Mouse (Mus musculus) MEL (cell line): ENCODE results near the gene Abtb1. TPM values are rescaled to one million over a fixed set of nuclear protein-coding genes. Genes with fewer than 3 reads are reported as not detected.

Source experiments
- DNase-seq: peaks from one replicate; pipeline ENCODE4 v3.0.0; 2011; ENCODE audit warnings: low read depth, low spot score
- H3K27ac ChIP-seq: 2 replicates; pipeline ENCODE4 v1.5.1; 2012; ENCODE audit warnings: low read depth, mild to moderate bottlenecking, control low read depth, low read length, moderate library complexity; ENCODE audit not compliant: control insufficient read depth
- H3K27me3 ChIP-seq, 2 experiments: fragments of 150-350 bp in 1 of 2; sonication (generic) in 1 of 2; 2 replicates each; pipeline ENCODE4 v1.6.1; 2012; ENCODE audit warnings: low read length in 2 of 2, mild to moderate bottlenecking in 2 of 2, improper control_type of control experiment in 1 of 2, moderate library complexity in 1 of 2; ENCODE audit not compliant: insufficient read depth in 2 of 2, control insufficient read depth in 1 of 2
- H3K36me3 ChIP-seq, 2 experiments: 2 replicates each; pipeline ENCODE4 v1.6.1; 2012 to 2014; ENCODE audit warnings: low read length in 2 of 2, improper control_type of control experiment in 1 of 2, inconsistent platforms in 1 of 2, mild to moderate bottlenecking in 1 of 2; ENCODE audit not compliant: insufficient read depth in 2 of 2, control insufficient read depth in 1 of 2
- H3K4me1 ChIP-seq, 2 experiments: fragments of 150-350 bp in 1 of 2; sonication (generic) in 1 of 2; 2 replicates each; pipeline ENCODE4 v1.6.1; 2012; ENCODE audit warnings: low read length in 2 of 2, improper control_type of control experiment in 1 of 2, mild to moderate bottlenecking in 1 of 2; ENCODE audit not compliant: insufficient read depth in 2 of 2, control insufficient read depth in 1 of 2
- H3K4me3 ChIP-seq, 2 experiments: fragments of 150-350 bp in 1 of 2; sonication (generic) in 1 of 2; 2 replicates each; pipeline ENCODE4 v1.5.1; 2012; ENCODE audit warnings: low read depth in 2 of 2, low read length in 2 of 2, mild to moderate bottlenecking in 2 of 2, moderate library complexity in 2 of 2, control low read depth in 1 of 2, improper control_type of control experiment in 1 of 2; ENCODE audit not compliant: control insufficient read depth in 1 of 2, insufficient read depth in 1 of 2
- H3K79me2 ChIP-seq: 2 replicates; pipeline ENCODE4 v1.6.1; 2012; ENCODE audit warnings: mild to moderate bottlenecking, low read length, moderate library complexity; ENCODE audit not compliant: control insufficient read depth, poor library complexity, insufficient read depth
- H3K9ac ChIP-seq: 2 replicates; pipeline ENCODE4 v1.6.1; 2012; ENCODE audit warnings: low read depth, mild to moderate bottlenecking, control low read depth, low read length, moderate library complexity; ENCODE audit not compliant: control insufficient read depth, poor library complexity, severe bottlenecking
- H3K9me3 ChIP-seq: fragments of 150-350 bp; sonication (generic); replicated peaks from 2 replicates; pipeline ENCODE4 v1.6.1; 2012; ENCODE audit warnings: mild to moderate bottlenecking, low read length, improper control_type of control experiment, moderate library complexity; ENCODE audit not compliant: insufficient read depth
- CTCF ChIP-seq, 3 experiments: IDR thresholded peaks in 2 of 3; conservative IDR thresholded peaks in 1 of 3; 2 replicates each; pipeline ENCODE4 v1.5.1; 2011 to 2012; ENCODE audit warnings: low read length in 3 of 3, low read depth in 2 of 3, mild to moderate bottlenecking in 2 of 3, improper control_type of control experiment in 1 of 3, inconsistent platforms in 1 of 3, mixed read lengths in 1 of 3, moderate library complexity in 1 of 3; ENCODE audit not compliant: control insufficient read depth in 1 of 3, insufficient read depth in 1 of 3, poor library complexity in 1 of 3, severe bottlenecking in 1 of 3
- ELF1 ChIP-seq: IDR thresholded peaks from 2 replicates; pipeline ENCODE4 v1.6.1; 2014; ENCODE audit warnings: low read depth, mild to moderate bottlenecking, inconsistent platforms, low read length, improper control_type of control experiment, moderate library complexity
- ETS1 ChIP-seq: IDR thresholded peaks from 2 replicates; pipeline ENCODE4 v1.6.1; 2012; ENCODE audit warnings: low read depth, mild to moderate bottlenecking, inconsistent platforms, low read length, improper control_type of control experiment, moderate library complexity
- GATA1 ChIP-seq: IDR thresholded peaks from 2 replicates; pipeline ENCODE4 v1.6.1; 2011; ENCODE audit warnings: low read depth, low read length, improper control_type of control experiment
- HCFC1 ChIP-seq: IDR thresholded peaks from 2 replicates; pipeline ENCODE4 v1.6.1; 2012; ENCODE audit warnings: low read depth, mild to moderate bottlenecking, inconsistent platforms, low read length, improper control_type of control experiment, moderate library complexity
- MEF2A ChIP-seq: IDR thresholded peaks from 2 replicates; pipeline ENCODE4 v1.6.1; 2014; ENCODE audit warnings: low read depth, mild to moderate bottlenecking, inconsistent platforms, low read length, improper control_type of control experiment; ENCODE audit not compliant: poor library complexity, insufficient replicate concordance, severe bottlenecking; ENCODE audit errors: extremely low read depth
- MYB ChIP-seq: IDR thresholded peaks from 2 replicates; pipeline ENCODE4 v1.6.1; 2011; ENCODE audit warnings: mild to moderate bottlenecking, low read depth, low read length, improper control_type of control experiment
- MYC ChIP-seq: IDR thresholded peaks from 2 replicates; pipeline ENCODE4 v1.6.1; 2011; ENCODE audit warnings: low read depth, mild to moderate bottlenecking, low read length, improper control_type of control experiment, moderate library complexity
- NRF1 ChIP-seq: IDR thresholded peaks from 2 replicates; pipeline ENCODE4 v1.6.1; 2014; ENCODE audit warnings: low read depth, mild to moderate bottlenecking, inconsistent platforms, low read length, improper control_type of control experiment, moderate library complexity; ENCODE audit not compliant: poor library complexity, insufficient read depth, severe bottlenecking
- POLR2A ChIP-seq, 2 experiments: IDR thresholded peaks; 2 replicates each; pipeline ENCODE4 v1.6.1; 2011 to 2012; ENCODE audit warnings: low read length in 2 of 2, mild to moderate bottlenecking in 2 of 2, control low read depth in 1 of 2, improper control_type of control experiment in 1 of 2, low read depth in 1 of 2, moderate library complexity in 1 of 2; ENCODE audit not compliant: control insufficient read depth in 1 of 2, insufficient read depth in 1 of 2, poor library complexity in 1 of 2
- POLR2AphosphoS2 ChIP-seq: IDR thresholded peaks from 2 replicates; pipeline ENCODE4 v1.6.1; 2011; ENCODE audit warnings: low read length, improper control_type of control experiment
- POLR2AphosphoS5 ChIP-seq: IDR thresholded peaks from 2 replicates; pipeline ENCODE4 v1.6.1; 2012; ENCODE audit warnings: low read depth, borderline replicate concordance, mild to moderate bottlenecking, inconsistent platforms, low read length, moderate library complexity, mixed read lengths
- RAD21 ChIP-seq: IDR thresholded peaks from 2 replicates; pipeline ENCODE4 v1.6.1; 2011; ENCODE audit warnings: mild to moderate bottlenecking, low read depth, low read length, improper control_type of control experiment
- RCOR1 ChIP-seq: IDR thresholded peaks from 2 replicates; pipeline ENCODE4 v1.6.1; 2012; ENCODE audit warnings: low read depth, mild to moderate bottlenecking, inconsistent platforms, low read length, improper control_type of control experiment
- SIN3A ChIP-seq: IDR thresholded peaks from 2 replicates; pipeline ENCODE4 v1.6.1; 2012; ENCODE audit warnings: low read length, improper control_type of control experiment, inconsistent platforms
- TCF12 ChIP-seq: IDR thresholded peaks from 2 replicates; pipeline ENCODE4 v1.6.1; 2014; ENCODE audit warnings: low read depth, mild to moderate bottlenecking, inconsistent platforms, low read length, improper control_type of control experiment, moderate library complexity
- UBTF ChIP-seq: IDR thresholded peaks from 2 replicates; pipeline ENCODE4 v1.6.1; 2012; ENCODE audit warnings: low read depth, mild to moderate bottlenecking, inconsistent platforms, low read length, improper control_type of control experiment, moderate library complexity, borderline replicate concordance; ENCODE audit not compliant: insufficient read depth
- ZMIZ1 ChIP-seq: IDR thresholded peaks from 2 replicates; pipeline ENCODE4 v1.6.1; 2012; ENCODE audit warnings: low read depth, mild to moderate bottlenecking, inconsistent platforms, low read length, improper control_type of control experiment, moderate library complexity
- polyA plus RNA-seq, 2 experiments: library from polyadenylated mRNA; stranded (reverse) in 1 of 2; unstranded in 1 of 2; fragments of >175 nt in 1 of 2; fragments of >200 nt in 1 of 2; gene quantifications; 2 replicates each; pipeline versions ENCODE4 v1.2.1 to v1.2.4; 2012; ENCODE audit warnings: low replicate concordance in 2 of 2, low read depth in 1 of 2; ENCODE audit not compliant: insufficient read length in 2 of 2, insufficient read depth in 1 of 2, missing spikeins in 1 of 2
- total RNA-seq: library from RNA; depleted of rRNA; stranded (reverse); fragments of 300-350 nt; gene quantifications from 2 replicates; pipeline ENCODE4 v1.2.3, GENCODE M21; 2012

The Abtb1 gene
- total and polyA plus RNA-seq, 3 experiments = 7.4 to 16.9 TPM; not detected in 1

GRCm38 (mm10) chr6:88889410-88890042 lies 47.7 kb upstream of the Abtb1 start:
- H3K79me2 ChIP-seq = peaks cover 3% of the 10 kb centered on the region
- H3K9ac ChIP-seq = no peak overlapping the region
- H3K4me1 ChIP-seq = no peaks in the 10 kb centered on the region
- H3K36me3 ChIP-seq = peaks cover 0 to 47% of the 10 kb centered on the region in 2 experiments; a peak in 2 of 4 replicates
- no peak overlapping the region for H3K27ac ChIP-seq
- DNase-seq = no peak
- no peak overlapping the region for H3K4me3 ChIP-seq
- TF ChIP-seq TCF12 = no peak
- TF ChIP-seq MYC = no peak
- TF ChIP-seq RCOR1 = no peak
- TF ChIP-seq POLR2AphosphoS2 = no peak
- no peak for TF ChIP-seq SIN3A
- TF ChIP-seq HCFC1 = no peak
- TF ChIP-seq, all 39 proteins: peak for 0
- no peaks in the 10 kb centered on the region for H3K27me3 ChIP-seq
- no peaks in the 10 kb centered on the region for H3K9me3 ChIP-seq

GRCm38 (mm10) chr6:88886417-88886967 lies 44.7 kb upstream of the Abtb1 start:
- no peak overlapping the region for H3K4me3 ChIP-seq
- H3K27ac ChIP-seq = no peak overlapping the region
- H3K79me2 ChIP-seq = no peaks in the 10 kb centered on the region
- H3K9ac ChIP-seq = no peak overlapping the region
- no peaks in the 10 kb centered on the region for H3K9me3 ChIP-seq
- no peaks in the 10 kb centered on the region for H3K4me1 ChIP-seq
- no peak for TF ChIP-seq TCF12
- TF ChIP-seq ZMIZ1 = no peak
- TF ChIP-seq UBTF = no peak
- no peak for TF ChIP-seq CTCF (IDR thresholded peaks at IDR 0.05 in 2 of 3, conservative IDR thresholded peaks at IDR 0.05 in 1 of 3; ENCODE audit: control insufficient read depth in 1 of 3, insufficient read depth in 1 of 3, low read depth in 2 of 3, low read length in 3 of 3, poor library complexity in 1 of 3, severe bottlenecking in 1 of 3)
- no peak for TF ChIP-seq ETS1
- TF ChIP-seq GATA1 = no peak
- TF ChIP-seq MEF2A = no peak
- no peak for TF ChIP-seq NRF1
- TF ChIP-seq POLR2AphosphoS5 = no peak
- TF ChIP-seq RCOR1 = no peak
- no peak for TF ChIP-seq ELF1
- no peak for TF ChIP-seq POLR2A (IDR thresholded peaks at IDR 0.05; ENCODE audit: control insufficient read depth in 1 of 2, insufficient read depth in 1 of 2, low read depth in 1 of 2, low read length in 2 of 2, poor library complexity in 1 of 2)
- TF ChIP-seq RAD21 = no peak
- no peak for TF ChIP-seq MYB
- no peaks in the 10 kb centered on the region for H3K27me3 ChIP-seq
- DNase-seq = no peak
- peaks cover 0 to 35% of the 10 kb centered on the region in 2 experiments; a peak in 2 of 4 replicates for H3K36me3 ChIP-seq
